Mouse (Mus musculus) stomach, postnatal 0 days (tissue): ENCODE data around the gene Agbl4.

ENCODE experiments used
- CTCF ChIP-seq: IDR thresholded peaks from 2 replicates; pipeline ENCODE4 v1.5.1; 2016; ENCODE audit warnings: antibody characterized with exemption, low read depth, mild to moderate bottlenecking, moderate library complexity
- EP300 ChIP-seq: optimal IDR thresholded peaks from 2 replicates; pipeline ENCODE3; 2016; ENCODE audit warnings: antibody characterized with exemption

DNA sequence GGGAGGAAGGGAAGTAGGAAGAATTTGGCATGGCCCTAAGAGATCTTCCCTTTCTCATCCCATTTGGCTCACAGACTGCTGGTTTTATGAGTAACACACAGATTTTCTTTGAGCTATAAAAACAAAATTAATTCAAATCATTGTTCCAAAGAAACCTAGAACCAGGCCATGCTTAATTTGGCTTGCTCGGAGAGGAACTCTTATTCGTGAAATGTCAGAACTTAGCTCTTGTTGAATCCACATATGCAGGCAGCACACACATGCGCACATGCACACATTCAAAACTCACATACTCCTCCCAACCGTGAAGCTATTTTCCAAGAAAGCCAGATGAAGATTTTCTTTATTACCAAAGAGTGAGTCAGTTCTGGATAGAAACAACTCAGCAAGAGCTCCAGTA lies 621.9 kb downstream of the Agbl4 start:
- no peak for TF ChIP-seq EP300
- no peak for TF ChIP-seq CTCF
